Mouse (Mus musculus): Measurements from ENCODE around the gene Cyp4f39. TPM values are rescaled to one million over a fixed set of nuclear protein-coding genes. Genes with fewer than 3 reads are reported as not detected.

Gene Cyp4f39
- polyA plus RNA-seq, 2 experiments: 5.5 to 14.0 TPM

DNA sequence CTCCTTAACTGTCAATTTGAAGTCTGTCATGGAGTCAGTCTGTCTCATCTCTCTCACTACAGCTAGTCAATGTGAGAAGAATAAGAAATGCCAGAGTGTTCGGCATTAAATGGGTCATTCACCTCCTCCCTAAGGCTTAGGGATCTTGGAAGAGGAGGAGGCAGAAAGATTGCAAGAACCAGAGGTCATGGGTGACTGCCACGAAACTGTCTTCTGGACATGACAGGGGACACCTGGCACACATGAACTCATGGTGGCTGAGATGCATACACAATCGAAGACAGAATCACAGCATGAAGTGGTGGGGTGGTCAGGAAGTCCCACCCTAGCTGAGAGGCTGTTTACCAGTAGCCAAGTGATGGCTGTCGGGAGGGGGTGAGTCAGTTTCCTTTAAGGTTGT, 18.2 kb upstream of the Cyp4f39 start:
- H3K27ac ChIP-seq (replicated peaks; ENCODE audit: low read depth, low read length): no peak overlapping the region
- H3K4me3 ChIP-seq (replicated peaks; ENCODE audit: low read length): no peak overlapping the region
- no peak for ATAC-seq (ENCODE audit: low FRiP score, low read depth)
- no peak overlapping the region for H3K4me2 ChIP-seq (replicated peaks; ENCODE audit: low read depth, low read length, severe bottlenecking)
- H3K9ac ChIP-seq (ENCODE audit: low read depth, low read length, severe bottlenecking): no peak overlapping the region
- no peak for TF ChIP-seq POLR2A (IDR thresholded peaks at IDR 0.05; ENCODE audit: borderline replicate concordance, extremely low read depth, insufficient read depth, insufficient read length)
- WGBS: 70% methylated on average over 4 of the region's 4 CpGs
- no peaks in the 10 kb centered on the region for H3K9me3 ChIP-seq (ENCODE audit: control insufficient read depth, low read length)
- H3K36me3 ChIP-seq (ENCODE audit: control insufficient read depth, insufficient read depth, low read length): no peaks in the 10 kb centered on the region
- no peaks in the 10 kb centered on the region for H3K27me3 ChIP-seq (ENCODE audit: control insufficient read depth, insufficient read depth, low read length)
- DNase-seq (ENCODE audit: low spot score): no peak
- H3K4me1 ChIP-seq (ENCODE audit: control insufficient read depth, insufficient read depth, low read length): no peaks in the 10 kb centered on the region

GRCm38 (mm10) chr17:32435151-32435550, 17.4 kb upstream of the Cyp4f39 start:
- H3K4me3 ChIP-seq (replicated peaks; ENCODE audit: low read length): no peak overlapping the region
- no peaks in the 10 kb centered on the region for H3K36me3 ChIP-seq (ENCODE audit: control insufficient read depth, insufficient read depth, low read length)
- WGBS: 69% methylated on average over 5 of the region's 5 CpGs
- DNase-seq (ENCODE audit: low spot score): no peak
- no peak for TF ChIP-seq POLR2A (IDR thresholded peaks at IDR 0.05; ENCODE audit: borderline replicate concordance, extremely low read depth, insufficient read depth, insufficient read length)
- no peaks in the 10 kb centered on the region for H3K27me3 ChIP-seq (ENCODE audit: control insufficient read depth, insufficient read depth, low read length)
- no peak overlapping the region for H3K4me2 ChIP-seq (replicated peaks; ENCODE audit: low read depth, low read length, severe bottlenecking)
- H3K9me3 ChIP-seq (ENCODE audit: control insufficient read depth, low read length): no peaks in the 10 kb centered on the region
- H3K27ac ChIP-seq (replicated peaks; ENCODE audit: low read depth, low read length): no peak overlapping the region
- no peak overlapping the region for H3K9ac ChIP-seq (ENCODE audit: low read depth, low read length, severe bottlenecking)
- H3K4me1 ChIP-seq (ENCODE audit: control insufficient read depth, insufficient read depth, low read length): no peaks in the 10 kb centered on the region
- ATAC-seq (ENCODE audit: low FRiP score, low read depth): no peak

DNA sequence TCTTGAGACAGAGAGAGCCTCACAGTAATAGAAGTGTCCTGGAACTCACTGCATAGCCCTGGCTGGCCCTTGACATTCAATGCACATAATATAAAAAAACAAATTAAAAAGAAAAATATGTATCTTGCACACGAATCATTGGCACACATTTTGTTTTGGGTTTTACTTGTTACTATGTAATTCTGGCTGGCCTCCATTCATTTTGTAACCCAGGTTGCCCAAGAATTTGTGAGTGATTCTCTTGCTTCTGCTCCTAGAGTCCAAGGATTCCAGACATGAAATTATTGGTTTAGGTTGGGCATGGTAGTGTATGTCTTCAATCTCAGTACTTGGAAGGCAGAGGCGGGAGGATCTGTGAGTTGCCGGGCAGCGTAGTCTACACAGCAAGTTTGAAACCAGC, 15.4 kb upstream of the Cyp4f39 start:
- H3K4me3 ChIP-seq (replicated peaks; ENCODE audit: low read length): no peak overlapping the region
- no peaks in the 10 kb centered on the region for H3K36me3 ChIP-seq (ENCODE audit: control insufficient read depth, insufficient read depth, low read length)
- H3K9ac ChIP-seq (ENCODE audit: low read depth, low read length, severe bottlenecking): no peak overlapping the region
- H3K27me3 ChIP-seq (ENCODE audit: control insufficient read depth, insufficient read depth, low read length): no peaks in the 10 kb centered on the region
- H3K27ac ChIP-seq (replicated peaks; ENCODE audit: low read depth, low read length): no peak overlapping the region
- no peak overlapping the region for H3K4me2 ChIP-seq (replicated peaks; ENCODE audit: low read depth, low read length, severe bottlenecking)
- no peak for DNase-seq (ENCODE audit: low spot score)
- TF ChIP-seq POLR2A (IDR thresholded peaks at IDR 0.05; ENCODE audit: borderline replicate concordance, extremely low read depth, insufficient read depth, insufficient read length): no peak
- WGBS: 89% methylated on average over 4 of the region's 4 CpGs
- H3K4me1 ChIP-seq (ENCODE audit: control insufficient read depth, insufficient read depth, low read length): no peaks in the 10 kb centered on the region
- ATAC-seq (ENCODE audit: low FRiP score, low read depth): no peak
- H3K9me3 ChIP-seq (ENCODE audit: control insufficient read depth, low read length): no peaks in the 10 kb centered on the region

DNA sequence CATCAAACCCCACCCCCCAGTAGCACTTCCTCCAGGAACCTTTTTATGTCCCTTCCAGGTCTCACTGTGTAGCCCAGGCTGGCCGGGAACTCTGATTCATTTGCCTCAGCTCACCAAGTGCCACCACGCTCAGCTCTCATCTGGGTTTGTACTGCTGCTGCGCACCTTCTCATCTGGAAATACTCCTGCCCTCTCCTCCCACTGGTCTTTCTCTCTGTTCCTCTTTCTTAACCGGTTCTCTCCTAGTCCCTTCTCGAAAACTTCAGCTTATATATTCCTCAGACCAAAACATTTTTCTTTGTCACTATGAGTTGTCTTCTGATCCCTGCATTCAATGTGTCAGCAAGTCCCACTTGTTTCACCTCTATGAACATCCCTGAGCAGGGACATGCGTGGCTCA, 9.3 kb upstream of the Cyp4f39 start:
- Histone ChIP-seq H3K4me3 (replicated peaks; ENCODE audit: low read length) (no peak overlapping the region), H3K9me3 (ENCODE audit: control insufficient read depth, low read length) (no peaks in the 10 kb centered on the region), H3K9ac (ENCODE audit: low read depth, low read length, severe bottlenecking) (no peak overlapping the region), H3K4me2 (replicated peaks; ENCODE audit: low read depth, low read length, severe bottlenecking) (no peak overlapping the region), H3K4me1 (ENCODE audit: control insufficient read depth, insufficient read depth, low read length) (no peaks in the 10 kb centered on the region), H3K27ac (replicated peaks; ENCODE audit: low read depth, low read length) (no peak overlapping the region), H3K36me3 (ENCODE audit: control insufficient read depth, insufficient read depth, low read length) (no peaks in the 10 kb centered on the region), H3K27me3 (ENCODE audit: control insufficient read depth, insufficient read depth, low read length) (no peaks in the 10 kb centered on the region)
- DNase-seq (ENCODE audit: low spot score): no peak
- WGBS: 73% methylated on average over 6 of the region's 6 CpGs
- no peak for TF ChIP-seq POLR2A (IDR thresholded peaks at IDR 0.05; ENCODE audit: borderline replicate concordance, extremely low read depth, insufficient read depth, insufficient read length)
- ATAC-seq (ENCODE audit: low FRiP score, low read depth): no peak

DNA sequence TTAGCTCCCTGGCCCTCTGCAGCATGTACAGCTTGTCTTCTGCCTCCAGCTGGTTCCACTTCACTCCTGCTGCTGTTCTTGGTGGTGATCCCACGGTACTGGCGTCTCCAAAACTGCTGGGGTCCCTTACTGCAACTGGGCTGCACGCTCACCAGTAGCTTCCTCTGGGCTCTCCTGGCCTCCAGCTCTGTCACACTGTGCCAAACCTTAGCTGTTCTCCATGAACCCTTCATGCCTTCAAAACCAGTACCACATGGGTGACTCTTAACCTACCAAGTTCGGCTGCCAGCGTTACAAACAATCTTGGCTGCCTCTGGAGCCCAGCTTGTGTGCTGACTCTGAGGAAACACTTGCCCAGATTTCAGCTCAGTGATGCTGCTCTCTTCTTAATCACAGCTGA, 7.5 kb upstream of the Cyp4f39 start:
- no peaks in the 10 kb centered on the region for H3K4me1 ChIP-seq (ENCODE audit: control insufficient read depth, insufficient read depth, low read length)
- DNase-seq (ENCODE audit: low spot score) (no peak), ATAC-seq (ENCODE audit: low FRiP score, low read depth) (no peak)
- H3K4me2 ChIP-seq (replicated peaks; ENCODE audit: low read depth, low read length, severe bottlenecking): no peak overlapping the region
- H3K9ac ChIP-seq (ENCODE audit: low read depth, low read length, severe bottlenecking): no peak overlapping the region
- H3K4me3 ChIP-seq (replicated peaks; ENCODE audit: low read length): no peak overlapping the region
- no peak for TF ChIP-seq POLR2A (IDR thresholded peaks at IDR 0.05; ENCODE audit: borderline replicate concordance, extremely low read depth, insufficient read depth, insufficient read length)
- H3K9me3 ChIP-seq (ENCODE audit: control insufficient read depth, low read length): 0 out of 2 replicates have a peak, but pooled peaks cover 4% of the 10 kb centered on the region
- H3K36me3 ChIP-seq (ENCODE audit: control insufficient read depth, insufficient read depth, low read length): no peaks in the 10 kb centered on the region
- H3K27me3 ChIP-seq (ENCODE audit: control insufficient read depth, insufficient read depth, low read length): no peaks in the 10 kb centered on the region
- WGBS: 68% methylated on average over 5 of the region's 5 CpGs
- no peak overlapping the region for H3K27ac ChIP-seq (replicated peaks; ENCODE audit: low read depth, low read length)

GRCm38 (mm10) chr17:32447195-32447594, 5.3 kb upstream of the Cyp4f39 start:
- DNase-seq (ENCODE audit: low spot score) (no peak), ATAC-seq (ENCODE audit: low FRiP score, low read depth) (no peak)
- Histone ChIP-seq H3K4me2 (replicated peaks; ENCODE audit: low read depth, low read length, severe bottlenecking) (no peak overlapping the region), H3K27ac (replicated peaks; ENCODE audit: low read depth, low read length) (no peak overlapping the region), H3K36me3 (ENCODE audit: control insufficient read depth, insufficient read depth, low read length) (no peaks in the 10 kb centered on the region), H3K4me3 (replicated peaks; ENCODE audit: low read length) (no peak overlapping the region), H3K9ac (ENCODE audit: low read depth, low read length, severe bottlenecking) (no peak overlapping the region), H3K4me1 (ENCODE audit: control insufficient read depth, insufficient read depth, low read length) (no peaks in the 10 kb centered on the region), H3K9me3 (ENCODE audit: control insufficient read depth, low read length) (0 out of 2 replicates have a peak, but pooled peaks cover 4% of the 10 kb centered on the region), H3K27me3 (ENCODE audit: control insufficient read depth, insufficient read depth, low read length) (no peaks in the 10 kb centered on the region; the same call in 1 of the 2 replicates)
- no peak for TF ChIP-seq POLR2A (IDR thresholded peaks at IDR 0.05; ENCODE audit: borderline replicate concordance, extremely low read depth, insufficient read depth, insufficient read length)
